Mouse (Mus musculus) urinary bladder, adult 18-20 months (tissue): ENCODE results near the gene Hmx3.

Experiments
- DNase-seq, 2 experiments: peaks; one replicate each; pipeline ENCODE4 v3.0.0; 2022; ENCODE audit warnings: low spot score in 2 of 2, mixed read lengths in 2 of 2

Gene Hmx3

DNA sequence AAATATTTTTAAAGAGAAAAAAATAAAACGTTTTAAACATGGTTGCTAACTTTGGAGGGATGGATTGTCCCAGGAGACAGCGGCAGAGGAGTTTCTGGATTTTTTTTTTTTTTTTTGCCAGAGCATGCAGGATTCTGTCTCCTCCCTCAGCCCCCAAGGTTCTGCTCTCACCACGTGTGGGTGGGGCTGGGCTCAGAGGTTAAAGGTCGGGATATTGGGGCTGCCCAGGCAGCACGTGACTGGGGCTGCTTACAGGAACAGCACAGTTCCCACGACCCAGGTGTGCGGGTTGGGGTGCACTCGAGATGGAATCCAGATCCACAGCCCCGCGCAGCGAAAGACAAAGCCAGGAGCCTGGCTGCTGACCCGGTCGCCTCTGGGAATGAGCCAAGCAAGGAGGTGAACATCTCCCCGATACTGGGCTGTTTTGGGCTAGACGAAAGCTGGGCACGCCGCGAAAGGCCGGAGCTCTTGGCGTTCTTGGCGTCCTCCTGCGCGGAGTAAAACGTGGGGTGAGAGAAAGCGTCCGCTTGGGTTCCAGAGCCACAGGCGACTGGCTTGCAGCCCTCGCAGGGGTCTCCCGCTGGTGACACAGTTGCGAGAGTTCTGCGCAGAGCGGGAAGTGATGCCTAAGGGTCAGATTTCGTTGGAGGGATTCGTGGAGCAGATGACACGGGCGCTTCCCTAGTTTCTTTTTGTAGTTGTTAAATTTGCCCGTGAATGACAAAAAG lies 14.0 kb downstream of the Hmx3 start:
- DNase-seq, result no peak

DNA sequence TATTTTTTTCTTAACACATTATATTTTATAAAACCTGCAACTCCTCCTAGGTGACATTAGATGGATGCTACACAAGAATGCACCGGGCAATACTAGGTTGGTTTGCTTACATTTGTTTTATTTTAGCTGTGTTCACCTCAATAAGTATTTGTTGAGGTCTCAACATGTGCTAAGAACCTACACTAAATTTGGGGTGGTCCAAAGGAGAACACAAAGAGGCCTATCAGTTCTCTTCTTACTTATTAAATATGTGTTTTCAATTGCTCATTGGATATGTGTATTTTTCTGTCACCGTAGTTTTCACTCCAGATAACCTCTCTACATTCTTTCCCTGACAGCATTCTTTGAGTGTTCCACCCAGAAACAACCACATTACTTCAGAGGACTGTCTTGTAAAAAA lies 15.1 kb downstream of the Hmx3 start:
- no peak for DNase-seq

DNA sequence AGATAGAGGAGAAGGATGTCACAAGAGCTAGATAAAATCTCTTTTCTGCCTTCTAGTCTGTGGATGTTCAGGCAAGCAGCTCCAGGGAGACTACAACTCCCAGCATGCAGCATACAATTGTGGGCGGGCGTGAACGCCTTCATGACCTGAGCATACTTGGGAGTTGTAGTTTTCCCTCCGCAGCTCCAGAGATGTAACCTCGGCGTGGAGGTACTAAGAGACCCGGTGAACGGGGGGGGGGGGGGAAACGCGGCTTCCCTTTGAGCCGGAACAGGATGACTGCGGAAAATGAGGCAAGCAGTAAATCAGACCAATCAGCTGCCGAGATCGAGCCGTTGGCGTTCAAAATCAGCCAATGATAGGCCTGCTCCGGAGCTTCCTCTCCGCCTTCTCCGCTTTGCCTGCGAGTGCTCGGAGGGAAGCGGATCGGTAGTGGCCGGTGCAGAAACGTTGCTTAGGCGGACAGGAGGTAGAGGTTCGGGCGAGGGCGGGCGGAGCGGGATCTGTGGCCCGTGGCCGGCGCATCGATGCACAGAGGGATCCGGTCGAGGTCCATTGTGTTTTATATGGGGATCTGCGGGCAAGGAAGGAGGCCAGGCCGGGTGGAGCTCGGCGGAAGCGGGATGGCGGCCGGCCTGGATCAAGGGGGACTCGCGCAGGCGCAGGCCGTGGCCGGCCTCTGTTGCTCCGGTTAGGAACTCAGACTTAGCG lies 17.5 kb downstream of the Hmx3 start, which contains the start of gene Bub3:
Bub3 (plus strand) TSS at position 237 of the 711 bp plus-strand sequence.
- peak; percentile 85 to 86 for DNase-seq

DNA sequence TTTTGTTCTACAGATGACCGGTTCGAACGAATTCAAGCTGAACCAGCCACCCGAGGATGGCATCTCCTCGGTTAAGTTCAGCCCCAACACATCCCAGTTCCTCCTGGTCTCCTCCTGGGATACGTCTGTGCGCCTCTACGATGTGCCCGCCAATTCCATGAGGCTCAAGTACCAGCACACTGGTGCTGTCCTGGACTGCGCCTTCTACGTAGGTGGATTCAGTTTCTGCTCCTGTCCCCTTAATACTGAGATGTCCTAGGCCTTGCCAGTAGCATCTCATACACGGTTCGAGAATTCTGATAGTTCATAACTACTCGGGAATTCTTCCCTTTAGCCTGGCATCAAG lies 18.0 kb downstream of the Hmx3 start:
- DNase-seq, result no peak

DNA sequence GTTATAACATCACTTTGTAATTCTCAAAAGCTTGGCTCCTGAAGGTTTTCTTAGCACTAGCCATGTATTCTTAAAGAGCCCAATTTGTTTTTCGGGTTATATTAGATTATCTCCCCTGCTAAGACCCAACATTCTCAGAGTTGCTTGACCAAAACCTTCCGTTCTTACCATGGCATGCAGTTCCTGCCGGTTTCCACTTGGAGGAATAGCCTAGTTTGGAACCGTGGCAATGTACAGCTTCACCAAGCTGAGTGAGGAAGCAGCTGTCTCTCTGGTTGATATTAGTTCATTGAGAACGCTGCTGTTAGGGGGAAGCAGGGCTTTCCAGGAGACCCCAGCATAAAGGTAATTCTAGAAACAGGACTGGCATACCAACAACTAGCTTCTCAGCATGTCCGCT lies 32.6 kb downstream of the Hmx3 start:
- no peak for DNase-seq

DNA sequence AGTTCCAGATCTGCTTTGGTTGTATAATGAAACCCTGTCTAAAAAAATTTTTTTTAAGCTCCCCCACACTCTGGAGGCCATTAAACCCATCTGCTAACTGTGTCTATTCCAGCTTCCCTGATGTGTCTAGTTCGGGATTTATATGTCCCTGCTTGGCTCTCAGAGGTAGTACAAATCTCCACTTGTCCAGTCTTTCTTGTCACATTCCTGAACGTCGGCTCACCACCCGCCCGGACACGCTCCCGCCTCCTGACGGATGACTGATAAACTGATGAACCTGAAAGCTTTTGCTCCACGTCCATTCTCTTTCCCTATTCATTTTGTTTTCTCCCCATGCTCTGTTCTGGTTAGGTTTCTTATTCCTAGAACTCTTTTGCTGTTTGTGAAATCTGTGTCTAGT lies 39.5 kb downstream of the Hmx3 start:
- peak; percentile 12 to 31 for DNase-seq

DNA sequence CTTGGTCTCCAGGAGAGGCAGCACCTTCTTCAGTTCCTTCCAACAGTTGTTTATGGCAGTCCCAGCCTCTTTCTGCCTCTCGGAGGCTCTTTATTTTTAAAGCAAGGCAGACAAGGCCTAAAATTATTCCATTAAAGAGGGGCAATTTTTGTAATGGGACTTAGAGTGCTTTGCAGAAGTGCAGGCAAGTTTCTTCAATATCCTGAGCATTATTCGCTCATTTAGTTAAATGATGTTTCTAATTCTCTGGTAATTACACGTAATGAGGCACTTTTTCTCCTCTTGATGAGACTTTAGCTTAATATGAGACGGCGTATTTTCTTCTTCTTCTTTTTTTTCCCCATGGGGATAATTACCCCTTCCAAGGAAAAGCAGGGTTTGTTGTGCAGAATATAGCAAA lies 42.9 kb downstream of the Hmx3 start:
- DNase-seq, result no peak
